Mouse (Mus musculus) left cerebral cortex, adult 8-10 months (tissue): ENCODE results near the gene Nav2. TPM values are rescaled to one million over a fixed set of nuclear protein-coding genes. Genes with fewer than 3 reads are reported as not detected.

ENCODE experiments used
- DNase-seq, 2 experiments: peaks; one replicate each; pipeline ENCODE4 v3.0.0; 2022; ENCODE audit warnings: low spot score in 2 of 2
- total RNA-seq, 4 experiments: library from RNA; stranded (reverse); gene quantifications; 2 replicates each; pipeline ENCODE4 v1.2.4; 2022

Nav2 gene
- total RNA-seq, 4 experiments from 2014 or later = 76.7 to 101 (median 89.2) TPM

DNA sequence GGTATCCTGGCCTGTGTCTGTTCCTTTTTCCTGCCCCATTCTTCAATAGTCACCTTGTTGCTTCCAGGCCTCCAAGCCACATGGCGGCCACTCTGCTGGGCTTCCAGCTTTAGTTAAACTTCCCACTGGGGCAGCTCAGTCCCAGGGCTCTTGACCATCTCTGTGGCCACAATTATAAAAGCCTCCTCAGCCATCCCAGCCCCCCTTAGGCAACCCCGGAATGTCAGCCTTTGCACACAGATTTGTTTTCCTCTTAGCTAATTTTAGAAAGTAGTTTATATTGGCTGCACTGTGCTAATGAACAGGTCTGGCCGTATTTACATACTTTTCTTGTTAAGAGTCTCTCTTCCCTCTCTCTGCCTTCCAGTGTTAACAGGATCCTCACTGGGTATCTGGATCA is 484.3 kb downstream of the Nav2 start:
- no peak for DNase-seq

DNA sequence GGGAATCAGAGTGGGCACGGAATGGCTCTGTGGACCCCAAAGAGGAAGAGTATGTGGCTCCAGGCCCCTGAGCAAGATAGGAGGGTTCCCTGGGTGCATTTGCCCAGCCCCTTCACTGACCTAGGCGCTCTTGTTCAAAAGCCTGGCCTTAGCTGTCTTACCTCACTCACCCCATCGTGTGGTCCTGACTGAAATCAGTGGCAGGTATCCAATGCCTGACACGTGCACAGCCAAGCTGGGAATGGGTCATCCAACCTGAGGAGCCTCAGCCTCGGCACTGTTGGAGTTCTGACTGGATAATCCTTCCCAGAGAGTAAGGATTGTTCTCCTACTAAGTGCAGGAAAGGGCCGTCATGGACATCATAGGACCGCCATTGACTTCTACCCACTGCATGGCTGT is 485.3 kb downstream of the Nav2 start:
- no peak for DNase-seq

DNA sequence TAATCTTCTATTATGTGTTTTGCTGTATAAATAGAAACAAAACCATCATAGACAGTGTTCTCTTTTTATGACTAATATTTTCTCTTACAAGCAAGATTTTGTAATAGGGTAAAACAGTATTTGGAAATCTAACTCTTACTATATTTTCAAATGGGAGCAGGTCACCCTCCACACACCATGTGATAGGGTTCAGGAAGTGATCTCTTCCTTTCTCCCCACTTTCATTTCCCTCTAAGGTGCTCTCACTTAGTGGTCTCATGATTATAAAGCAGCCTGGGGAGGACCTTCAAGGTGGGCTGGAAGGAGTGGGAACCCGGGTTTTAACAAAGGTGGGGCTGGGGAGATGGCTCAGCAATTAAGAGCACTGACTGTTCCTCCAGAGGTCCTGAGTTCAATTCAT is 487.7 kb downstream of the Nav2 start:
- no peak for DNase-seq

DNA sequence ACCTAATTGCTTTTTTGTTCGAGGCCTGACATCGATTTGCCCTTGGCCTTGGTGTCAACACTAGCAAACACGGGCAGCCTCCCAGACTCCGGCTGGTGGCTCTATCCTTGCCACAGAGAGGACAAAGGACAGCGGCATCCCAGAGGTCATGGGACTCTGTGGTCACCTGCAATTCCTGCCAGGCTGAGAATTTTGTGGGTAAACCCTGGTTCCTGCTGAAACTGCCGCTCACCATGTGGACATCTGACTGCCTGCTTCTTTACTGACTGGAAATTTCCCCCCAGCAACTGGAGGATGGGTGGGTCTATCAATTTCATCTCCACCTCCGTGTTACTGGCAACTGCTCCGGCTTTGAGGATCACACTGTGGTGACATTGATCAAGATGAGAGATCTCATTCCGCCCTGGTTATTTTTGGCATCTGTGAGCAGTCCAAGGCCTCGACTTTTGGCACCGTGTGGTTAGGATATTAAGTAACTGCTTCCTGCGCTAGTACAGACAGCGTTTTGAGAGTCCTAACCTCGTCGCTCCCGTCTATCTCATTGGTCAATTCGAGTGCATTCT is 489.0 kb downstream of the Nav2 start:
- DNase-seq = no peak

DNA sequence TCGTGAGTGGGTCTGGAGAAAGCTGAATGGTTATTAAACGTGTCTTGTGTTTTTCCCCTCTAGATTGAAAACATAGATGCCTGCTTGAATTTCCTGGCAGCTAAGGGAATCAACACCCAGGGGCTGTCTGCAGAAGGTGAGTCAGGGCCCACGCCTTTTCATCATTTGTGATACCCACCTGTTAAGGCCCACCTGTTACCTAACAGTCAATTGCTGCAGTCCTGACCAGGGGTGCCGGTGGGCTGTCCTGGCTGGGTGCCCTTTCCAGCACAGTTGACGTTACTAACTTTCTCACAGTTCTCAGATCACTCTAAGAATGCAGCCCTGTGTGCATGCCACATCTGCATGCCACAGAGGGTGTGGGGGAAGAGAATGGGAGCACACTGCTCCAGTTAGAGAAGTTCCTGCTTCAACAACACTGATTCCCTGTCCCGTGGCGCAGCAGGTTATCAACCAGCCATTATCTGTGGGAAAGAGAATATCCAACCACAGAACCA is 489.6 kb downstream of the Nav2 start:
- no peak for DNase-seq

DNA sequence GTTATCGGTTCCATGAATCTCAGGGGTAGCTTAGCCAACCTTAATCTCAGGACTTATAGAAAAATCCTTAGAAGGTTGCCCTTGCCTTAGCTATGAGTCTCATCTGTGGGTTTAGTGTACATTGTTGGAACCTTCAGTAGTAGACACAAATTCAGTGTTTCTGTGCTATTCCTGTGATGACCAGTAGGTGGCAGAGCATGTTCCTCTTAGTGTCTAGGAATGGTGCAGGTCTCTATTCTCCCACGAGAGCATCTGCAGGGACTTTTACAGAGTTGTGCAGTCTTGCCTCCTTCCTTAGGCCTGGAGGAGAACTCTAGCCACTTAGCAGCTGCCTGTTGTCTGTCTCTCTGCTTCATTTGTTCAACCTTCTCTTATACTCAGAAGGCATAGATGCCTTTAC is 490.8 kb downstream of the Nav2 start:
- DNase-seq = peak in 1 of 2 experiments; percentile 50

DNA sequence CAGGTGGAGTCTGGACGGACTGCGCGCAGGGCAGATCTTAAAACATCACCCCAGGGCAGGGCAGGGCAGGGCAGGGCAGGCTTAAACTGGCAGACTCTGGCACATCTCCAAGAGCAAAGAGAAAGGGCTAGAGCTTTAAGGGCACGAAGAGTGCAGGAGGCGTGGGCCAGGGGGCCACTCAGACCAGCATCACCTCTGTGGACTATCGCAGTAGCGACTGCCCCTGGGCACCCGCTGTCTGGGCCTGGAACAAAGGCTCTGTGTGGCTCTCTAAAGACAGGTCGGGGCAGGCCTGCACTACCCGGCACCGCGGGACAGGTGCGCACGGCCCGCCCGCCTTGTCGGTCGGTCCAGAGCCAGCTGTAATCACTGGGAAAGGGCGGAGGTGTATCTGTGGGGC is 491.9 kb downstream of the Nav2 start:
- no peak for DNase-seq

DNA sequence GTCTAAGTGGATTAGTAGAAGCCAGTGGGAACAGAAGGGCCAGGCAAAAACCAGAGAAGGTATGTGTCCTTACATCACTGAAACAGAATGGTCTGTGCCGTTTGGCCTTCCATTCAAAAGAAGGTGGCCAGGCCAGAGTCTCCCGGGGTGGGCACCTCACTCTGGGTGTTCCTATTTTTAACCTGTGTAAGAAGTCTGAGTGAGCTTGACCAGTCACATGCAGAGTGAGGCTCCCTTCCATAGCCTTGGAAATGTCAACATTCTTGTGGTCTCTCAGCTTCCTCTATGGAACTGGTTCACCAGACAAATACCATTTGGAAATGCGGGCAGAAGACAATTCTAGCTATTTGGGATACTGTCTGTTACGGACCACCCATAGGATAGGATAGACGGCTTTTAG is 494.0 kb downstream of the Nav2 start:
- DNase-seq = no peak

DNA sequence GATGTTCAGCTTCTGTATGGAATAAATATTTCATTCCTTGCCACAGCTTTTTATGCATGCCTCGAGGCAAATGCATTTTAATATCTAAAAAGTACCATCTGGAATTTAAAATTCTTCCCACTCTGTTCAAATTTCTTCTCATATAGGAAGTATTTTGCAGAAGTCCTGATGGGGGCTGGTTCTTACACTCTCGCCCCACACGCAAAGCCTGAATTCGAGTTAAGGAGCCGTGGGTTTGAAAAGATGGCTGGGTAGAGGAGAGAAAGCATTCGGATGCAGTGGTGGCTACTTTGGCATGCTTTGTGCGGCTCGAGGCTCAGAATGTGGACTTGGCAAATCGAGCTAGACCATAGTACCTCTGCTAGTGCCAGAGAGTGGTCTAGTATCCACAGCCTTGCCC is 499.2 kb downstream of the Nav2 start:
- DNase-seq = no peak

DNA sequence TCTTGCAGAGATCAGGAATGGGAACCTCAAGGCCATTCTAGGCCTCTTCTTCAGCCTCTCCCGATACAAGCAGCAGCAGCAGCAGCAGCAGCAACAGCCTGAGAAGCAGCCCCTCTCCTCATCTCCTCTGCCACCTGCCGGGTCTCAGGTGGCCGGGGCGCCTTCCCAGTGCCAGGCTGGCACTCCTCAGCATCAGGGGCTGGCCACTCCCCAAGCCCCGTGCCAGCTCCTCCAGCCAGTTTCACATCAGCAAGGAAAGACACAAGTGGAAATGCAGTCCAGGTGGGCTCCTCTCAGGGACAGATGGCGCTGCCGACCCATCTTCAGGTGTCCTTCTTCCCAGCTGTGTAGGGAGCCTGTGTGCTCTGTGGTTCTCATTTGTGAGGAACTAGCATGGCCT is 500.1 kb downstream of the Nav2 start:
- no peak for DNase-seq

DNA sequence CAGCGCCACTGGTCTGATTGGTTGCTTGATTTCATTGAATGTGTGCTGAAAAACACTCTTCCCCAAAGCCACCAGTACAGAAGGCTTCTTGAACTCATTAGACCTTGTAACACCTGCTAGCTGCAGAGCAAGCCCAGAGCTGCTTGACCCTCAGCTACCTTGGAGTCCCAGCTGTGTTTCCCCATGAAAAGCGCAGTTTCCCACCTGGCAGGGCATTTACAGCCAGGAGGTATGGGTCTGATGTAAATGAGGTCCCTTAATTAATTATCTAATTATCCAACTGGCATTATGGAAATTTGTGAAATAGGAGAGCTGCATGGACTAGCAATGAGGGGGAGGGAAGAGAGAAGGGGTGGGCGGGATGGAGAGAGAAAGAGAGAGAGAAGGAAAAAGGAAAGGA is 500.7 kb downstream of the Nav2 start:
- no peak for DNase-seq

DNA sequence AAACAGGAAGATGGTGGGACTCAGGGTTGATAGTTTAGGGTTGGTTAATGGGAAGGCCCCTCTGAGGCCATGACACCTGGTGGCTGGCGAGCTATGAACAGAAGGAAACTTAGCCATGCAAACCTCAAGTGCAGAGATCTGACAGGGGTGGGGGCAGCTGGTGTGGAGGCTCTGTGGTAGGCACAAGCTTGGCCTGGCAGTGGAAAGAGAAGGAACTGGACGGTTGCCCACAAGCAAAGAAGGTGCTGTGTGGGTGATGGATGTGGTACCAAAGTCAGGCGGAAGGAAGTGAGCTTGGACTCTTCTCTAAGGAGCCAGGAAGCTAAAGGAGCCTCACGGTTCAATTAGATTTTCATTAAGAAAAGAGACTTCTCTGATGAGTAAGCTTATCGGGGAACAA is 501.7 kb downstream of the Nav2 start:
- DNase-seq = no peak

DNA sequence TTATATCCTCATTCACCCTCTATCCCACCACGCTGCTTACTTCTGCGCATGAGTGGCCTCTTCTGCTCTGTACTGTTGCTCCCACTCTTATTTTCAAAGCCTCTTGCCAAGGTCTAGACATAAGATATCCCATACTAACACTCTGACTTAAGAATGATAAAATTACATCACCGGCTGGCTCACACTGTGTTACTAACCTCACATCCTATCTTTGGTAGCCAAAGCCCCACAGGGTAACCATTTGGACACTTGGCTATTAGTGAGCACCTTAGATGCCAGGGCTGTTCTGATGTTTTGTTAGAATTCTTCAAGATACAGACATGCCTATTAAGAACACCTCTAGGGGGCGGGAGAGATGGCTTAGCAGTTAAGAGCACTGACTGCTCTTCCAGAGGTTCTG is 502.4 kb downstream of the Nav2 start:
- no peak for DNase-seq

DNA sequence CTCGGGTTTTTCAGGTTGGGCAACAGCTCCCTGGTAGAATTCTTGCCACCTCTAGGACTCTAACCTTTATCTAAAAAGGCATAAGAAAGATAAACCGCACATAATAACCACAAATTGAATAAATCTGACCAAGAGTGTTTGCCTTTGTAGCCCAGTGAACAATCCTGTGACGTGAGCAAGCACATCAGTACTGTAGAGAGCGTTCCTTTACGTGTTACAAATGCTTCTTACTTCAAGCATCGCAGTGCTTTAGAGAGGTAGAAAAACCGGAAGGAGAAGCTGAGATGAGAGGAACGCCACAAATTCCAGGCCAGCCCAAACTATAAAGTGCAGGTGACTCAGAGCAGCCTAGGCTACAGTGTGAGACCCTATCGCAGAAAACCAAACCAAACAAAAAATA is 503.3 kb downstream of the Nav2 start:
- DNase-seq = no peak

DNA sequence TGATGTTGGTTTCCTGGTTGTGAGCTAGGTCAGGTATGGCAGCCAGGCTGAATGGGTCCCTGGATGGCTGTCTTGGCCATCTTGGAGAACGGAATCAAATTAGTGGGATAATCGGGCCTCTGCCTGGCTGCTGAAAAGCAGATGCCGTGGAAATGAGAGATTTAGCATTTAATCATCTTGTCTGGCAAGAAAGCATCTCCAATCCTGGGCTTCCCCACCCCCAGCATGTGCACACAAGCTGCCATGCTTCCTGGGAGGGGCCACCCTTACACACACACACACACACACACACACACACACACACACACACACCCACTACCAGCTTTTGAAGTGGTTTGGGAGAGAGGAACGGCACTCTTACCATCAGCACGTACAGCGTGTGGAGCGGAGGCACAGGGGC is 506.6 kb downstream of the Nav2 start:
- DNase-seq = no peak

DNA sequence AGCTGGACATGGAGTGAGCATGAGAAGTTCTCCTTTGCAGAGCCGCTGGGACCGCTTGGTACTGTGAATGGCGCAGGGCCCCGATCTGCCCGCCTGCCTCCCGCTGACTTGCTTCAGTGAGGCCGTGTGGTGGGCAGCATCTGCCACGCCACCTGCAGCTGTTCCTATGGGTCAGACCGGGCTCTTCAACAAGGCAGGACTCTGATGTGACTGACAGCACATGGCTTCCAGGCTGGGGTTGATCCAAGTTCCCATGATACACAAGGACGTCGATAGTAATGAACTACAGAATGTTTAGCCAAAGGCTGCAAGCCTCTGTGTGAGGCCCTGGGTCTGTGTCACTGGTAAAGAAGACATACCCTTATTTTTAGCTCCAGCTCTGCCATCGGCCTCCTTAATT is 507.2 kb downstream of the Nav2 start:
- DNase-seq = no peak

DNA sequence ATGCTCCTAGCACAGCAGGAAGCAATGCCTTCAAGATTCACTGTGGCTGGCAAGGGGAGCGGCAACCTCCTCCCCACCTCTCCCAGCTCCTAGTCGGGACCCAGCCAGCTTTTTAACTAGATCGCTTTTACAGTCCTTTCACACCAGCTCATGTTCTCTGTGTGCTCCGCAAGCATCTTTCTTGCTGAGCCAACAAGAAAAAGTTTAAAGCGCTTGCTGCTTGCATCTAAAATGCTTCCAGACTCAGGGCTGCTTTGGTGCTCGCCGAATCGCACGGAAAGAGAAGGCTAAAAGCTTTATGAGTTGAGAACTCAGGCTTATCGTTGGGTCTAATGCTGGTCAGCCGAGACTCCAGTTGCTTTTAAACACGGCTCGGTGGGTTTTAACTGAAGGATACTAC is 510.3 kb downstream of the Nav2 start:
- DNase-seq = no peak

DNA sequence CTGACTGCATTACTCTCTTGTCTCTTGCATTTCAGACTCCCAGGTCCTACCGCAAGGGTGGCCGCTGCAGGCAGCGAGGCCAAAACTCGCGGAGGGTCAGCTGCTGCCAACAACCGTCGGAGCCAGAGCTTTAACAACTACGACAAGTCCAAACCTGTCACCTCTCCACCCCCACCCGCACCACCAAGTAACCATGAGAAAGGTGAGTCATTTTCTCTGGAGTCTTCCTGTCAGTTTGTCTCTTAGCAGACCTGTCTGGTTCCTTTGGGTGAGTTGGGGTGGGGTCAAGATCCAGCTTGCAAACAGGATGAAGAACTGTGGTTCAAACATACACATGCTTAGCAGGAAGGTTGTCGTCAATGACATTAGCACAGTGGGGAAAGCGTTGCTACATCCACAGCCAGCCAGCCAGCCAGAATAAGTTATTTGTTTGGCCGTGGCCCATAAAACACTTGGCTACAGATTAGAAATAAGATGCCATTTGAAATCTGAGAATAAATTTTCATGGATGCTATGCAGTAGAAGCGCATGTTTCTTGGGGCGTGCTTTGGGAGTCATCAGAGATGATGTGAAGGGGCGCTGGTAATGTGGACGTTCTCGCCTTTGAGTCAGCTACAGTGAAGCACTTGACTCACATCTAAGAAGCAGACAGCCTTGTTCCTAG is 511.8 kb downstream of the Nav2 start:
- DNase-seq = no peak

DNA sequence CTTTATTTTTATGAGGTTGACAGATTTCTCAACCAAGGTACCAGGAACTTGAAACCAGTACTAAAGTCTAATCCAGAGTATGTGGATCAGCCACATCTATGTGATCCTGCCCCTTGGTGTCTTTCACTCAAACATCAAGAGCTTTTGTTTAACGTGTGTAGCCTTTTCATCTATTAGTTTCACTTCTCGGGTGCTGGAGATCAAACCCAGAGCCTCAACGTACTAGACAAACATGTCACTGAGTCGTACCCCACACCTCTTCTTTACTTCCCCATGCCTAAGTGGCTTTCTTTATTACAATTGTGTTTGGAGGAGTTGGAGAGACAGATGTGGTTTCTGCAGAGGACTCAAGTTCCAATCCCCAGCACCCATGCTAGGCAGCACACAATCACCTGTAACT is 512.7 kb downstream of the Nav2 start:
- no peak for DNase-seq

DNA sequence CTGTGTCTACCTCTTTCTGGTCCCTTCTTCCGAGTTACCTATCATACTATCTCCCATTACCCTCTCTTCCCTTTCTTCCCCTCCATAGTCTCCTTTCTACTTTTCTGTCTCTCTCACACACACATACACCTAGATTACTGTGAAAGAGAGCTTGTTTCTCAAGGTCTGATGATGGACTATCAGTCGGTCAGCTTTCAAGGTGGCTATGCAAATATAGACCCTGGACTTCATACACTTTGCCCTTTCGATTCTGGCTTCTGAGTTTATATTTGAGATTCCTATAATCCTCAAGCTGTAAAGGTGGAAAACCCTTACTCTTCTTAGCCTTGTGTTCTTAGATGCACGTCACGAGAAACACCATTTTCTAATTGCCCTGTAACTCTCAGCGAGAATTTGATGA is 515.4 kb downstream of the Nav2 start:
- DNase-seq = no peak

DNA sequence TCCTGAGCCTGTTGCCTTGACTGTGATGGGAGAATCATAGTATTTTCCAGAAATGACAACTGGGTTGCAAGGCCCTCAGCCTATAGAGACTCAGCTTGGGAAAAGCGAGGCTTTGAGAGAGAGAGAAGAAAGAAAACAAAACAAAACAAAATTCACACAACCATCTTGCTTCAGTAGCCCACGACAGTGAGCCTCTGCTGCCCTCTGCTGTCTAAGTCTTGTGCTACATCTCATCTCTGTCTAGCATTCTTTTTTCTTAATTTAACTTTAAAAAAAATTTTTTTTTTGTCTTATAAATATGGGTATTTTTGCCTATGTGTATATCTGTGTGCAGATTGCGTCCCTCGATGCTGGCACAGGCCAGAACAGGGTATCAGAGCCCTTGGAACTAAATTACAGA is 517.5 kb downstream of the Nav2 start:
- DNase-seq = no peak

DNA sequence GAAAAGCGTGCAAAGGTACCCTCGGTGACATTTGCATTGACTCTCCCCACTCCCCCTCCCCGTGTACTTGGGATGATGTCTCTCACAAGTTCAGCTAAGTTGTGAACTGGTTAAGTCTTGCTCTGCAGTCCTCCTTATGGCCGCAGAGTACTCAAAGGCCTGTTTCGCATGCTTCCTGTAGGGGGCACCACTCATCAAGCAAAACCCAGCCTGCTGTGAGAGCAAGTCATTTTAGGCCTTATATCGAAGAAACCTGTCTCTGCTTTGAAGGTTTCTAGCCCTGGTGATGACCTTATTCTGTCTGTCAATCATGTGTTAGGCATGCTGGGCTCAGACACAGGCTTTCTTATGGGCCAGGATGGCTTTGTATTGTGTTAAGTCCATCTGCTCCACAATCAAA is 519.3 kb downstream of the Nav2 start:
- DNase-seq = no peak

DNA sequence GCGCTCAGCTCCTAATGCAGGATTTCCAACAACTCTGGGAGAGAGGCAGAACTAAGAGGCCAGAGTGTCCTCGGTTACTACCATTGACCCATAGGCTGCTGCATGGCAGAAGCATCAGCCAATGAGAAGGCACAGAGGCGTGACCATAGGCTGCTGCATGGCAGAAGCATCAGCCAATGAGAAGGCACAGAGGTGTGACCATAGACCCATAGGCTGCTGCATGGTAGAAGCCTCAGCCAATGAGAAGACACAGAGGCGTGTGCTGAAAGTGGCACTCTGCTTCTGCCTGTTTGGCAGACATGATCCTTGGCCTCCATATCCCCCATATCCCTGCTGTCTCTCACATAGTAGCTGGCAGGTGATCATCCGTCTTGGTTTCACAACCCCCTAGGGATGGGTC is 520.4 kb downstream of the Nav2 start:
- no peak for DNase-seq

DNA sequence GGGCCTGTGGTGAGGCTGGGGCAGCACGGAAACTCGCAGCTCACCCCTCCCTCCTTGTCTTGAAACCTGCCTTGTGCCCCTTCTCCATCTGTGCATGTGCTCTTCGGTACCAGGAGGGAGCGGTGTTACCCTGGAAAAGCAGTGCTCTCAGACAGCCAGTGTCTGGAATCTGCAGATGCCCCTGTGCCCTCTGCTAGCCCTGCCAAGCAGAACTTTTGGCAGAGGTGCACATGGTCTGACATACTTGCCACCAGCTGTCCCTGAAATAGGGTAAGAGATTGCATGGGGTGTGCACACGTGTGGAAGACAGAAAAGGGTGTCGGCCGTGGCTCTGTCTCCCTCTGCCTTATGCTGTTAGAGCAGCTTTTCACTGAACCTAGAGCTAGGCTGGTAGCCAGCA is 522.3 kb downstream of the Nav2 start:
- no peak for DNase-seq
